Mouse (Mus musculus) brain, embryonic 14.5 days (tissue): ENCODE data around the gene Ranbp1.

Experiments used
- CTCF ChIP-seq: fragments of 200-500 bp; IDR thresholded peaks from 2 replicates; pipeline ENCODE4 v1.5.1; 2012; ENCODE audit warnings: inconsistent platforms, mild to moderate bottlenecking, moderate library complexity, borderline replicate concordance; ENCODE audit not compliant: insufficient read depth, insufficient read length; ENCODE audit errors: extremely low read depth
- POLR2A ChIP-seq: fragments of 200-500 bp; IDR thresholded peaks from 2 replicates; pipeline ENCODE4 v1.6.1; 2012; ENCODE audit warnings: mild to moderate bottlenecking, inconsistent platforms, borderline replicate concordance; ENCODE audit not compliant: poor library complexity, insufficient read depth, insufficient read length, severe bottlenecking; ENCODE audit errors: extremely low read depth

GRCm38 (mm10) chr16:18288581-18289061, 40.1 kb upstream of the Ranbp1 start:
- no peak for TF ChIP-seq CTCF
- no peak for TF ChIP-seq POLR2A
